Mouse (Mus musculus) neural tube, embryonic 11.5 days (tissue): Measurements from ENCODE around the gene Myl12a. TPM values are rescaled to one million over a fixed set of nuclear protein-coding genes. Genes with fewer than 3 reads are reported as not detected.

Experiments used
- ATAC-seq: fragments of 200-750 bp; cut with Nextera tagmentation; 2 replicates; pipeline ENCODE4 v1.8.0; 2017; ENCODE audit warnings: moderate number of reproducible peaks, mild to moderate bottlenecking, moderate TSS enrichment, moderate library complexity; ENCODE audit not compliant: insufficient read depth, low FRiP score, low TSS enrichment
- DNase-seq: peaks from one replicate; pipeline ENCODE4 v3.0.0-alpha.2; 2015; ENCODE audit warnings: low spot score
- H3K27ac ChIP-seq: fragments of 300-500 bp; sonication (generic); 2 replicates; pipeline ENCODE4 v1.5.1; 2014; ENCODE audit warnings: low read depth, mild to moderate bottlenecking, low read length
- H3K27me3 ChIP-seq: fragments of 300-500 bp; sonication (generic); 2 replicates; pipeline ENCODE4 v1.6.1; 2014; ENCODE audit warnings: mild to moderate bottlenecking, low read length, mixed read lengths; ENCODE audit not compliant: control insufficient read depth, insufficient read depth
- H3K36me3 ChIP-seq: fragments of 300-500 bp; sonication (generic); 2 replicates; pipeline ENCODE4 v1.6.1; 2014; ENCODE audit warnings: mild to moderate bottlenecking, low read length, moderate library complexity, mixed read lengths; ENCODE audit not compliant: control insufficient read depth, insufficient read depth
- H3K4me1 ChIP-seq: fragments of 300-500 bp; sonication (generic); 2 replicates; pipeline ENCODE4 v1.6.1; 2014; ENCODE audit warnings: low read length, mixed read lengths; ENCODE audit not compliant: control insufficient read depth, insufficient read depth
- H3K4me2 ChIP-seq: fragments of 300-500 bp; sonication (generic); 2 replicates; pipeline ENCODE4 v1.6.1; 2014; ENCODE audit warnings: low read depth, mild to moderate bottlenecking, moderate library complexity
- H3K4me3 ChIP-seq: fragments of 300-500 bp; sonication (generic); 2 replicates; pipeline ENCODE4 v1.5.1; 2014; ENCODE audit warnings: low read depth, low read length
- H3K9ac ChIP-seq: fragments of 300-500 bp; sonication (generic); 2 replicates; pipeline ENCODE4 v1.6.1; 2014; ENCODE audit warnings: mild to moderate bottlenecking, low read length
- H3K9me3 ChIP-seq: fragments of 300-500 bp; sonication (generic); 2 replicates; pipeline ENCODE4 v1.6.1; 2016; ENCODE audit warnings: low read length; ENCODE audit not compliant: control insufficient read depth
- whole genome bisulfite sequencing: fragments of 180-500 bp; shearing (Covaris S2); extraction: QIAGEN DNeasy Blood & Tissue Kit; methylation state at CpG from one replicate; pipeline ENCODE4 v1.1.7; 2014; 5-methylcytosine and 5-hydroxymethylcytosine counted together
- polyA plus RNA-seq: library from polyadenylated mRNA; unstranded; fragments of >200 nt; fragmentation: Nextera tagmentation; extraction: Ambion mirVana; gene quantifications from 2 replicates; pipeline ENCODE4 v1.2.1, GENCODE M21; 2014

Gene Myl12a
- polyA plus RNA-seq, 1 experiment from 2014 or later: 411 TPM

DNA sequence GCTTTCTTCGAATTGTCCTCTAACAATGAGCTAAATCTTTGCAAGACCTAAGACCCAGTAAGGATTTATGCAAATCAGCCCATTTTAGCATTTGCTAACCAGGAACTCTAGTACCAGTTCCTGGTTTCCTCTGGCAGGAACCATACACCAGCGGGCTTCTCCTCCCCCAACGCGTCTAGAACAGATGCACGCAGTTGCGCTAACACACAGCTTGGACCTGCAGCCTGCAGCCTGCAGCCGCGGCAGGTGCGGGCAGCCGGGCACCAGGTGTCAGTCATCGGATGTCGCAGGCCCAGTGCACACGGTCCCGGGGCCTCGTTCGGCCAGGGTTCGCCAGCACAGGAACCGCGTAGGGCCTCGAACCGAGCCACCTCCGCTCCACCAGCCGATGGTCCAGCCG is 12.7 kb downstream of the Myl12a start:
- WGBS: 2% methylated on average over 24 of the region's 24 CpGs
- H3K4me1 ChIP-seq: peaks cover 9% of the 10 kb centered on the region
- peak overlapping the region; percentile 92 for H3K9ac ChIP-seq
- DNase-seq: peak; percentile 51
- ATAC-seq: peak; percentile 62; the same call in 1 of the 2 replicates
- no peaks in the 10 kb centered on the region for H3K27me3 ChIP-seq
- H3K36me3 ChIP-seq: peaks cover 2% of the 10 kb centered on the region; the same call in 1 of the 2 replicates
- peak overlapping the region; percentile 72 for H3K4me2 ChIP-seq
- H3K9me3 ChIP-seq: no peaks in the 10 kb centered on the region
- H3K27ac ChIP-seq: peak overlapping the region; percentile 92
- H3K4me3 ChIP-seq: peak overlapping the region; percentile 88

GRCm38 (mm10) chr17:70989430-70989829 is 13.2 kb downstream of the Myl12a start:
- peaks cover 9% of the 10 kb centered on the region for H3K4me1 ChIP-seq
- WGBS: 63% methylated on average over 8 of the region's 8 CpGs
- ATAC-seq (no peak), DNase-seq (no peak)
- H3K4me2 ChIP-seq: peak overlapping the region; percentile 72
- no peak overlapping the region for H3K27ac ChIP-seq
- peak overlapping the region; percentile 92 for H3K9ac ChIP-seq
- no peaks in the 10 kb centered on the region for H3K27me3 ChIP-seq
- H3K9me3 ChIP-seq: no peaks in the 10 kb centered on the region
- no peaks in the 10 kb centered on the region; the same call in 1 of the 2 replicates for H3K36me3 ChIP-seq
- peak overlapping the region; percentile 88 for H3K4me3 ChIP-seq

GRCm38 (mm10) chr17:70988337-70988767 is 14.3 kb downstream of the Myl12a start:
- H3K4me1 ChIP-seq: peaks cover 9% of the 10 kb centered on the region
- DNase-seq (no peak), ATAC-seq (no peak)
- no peaks in the 10 kb centered on the region for H3K27me3 ChIP-seq
- no peaks in the 10 kb centered on the region for H3K9me3 ChIP-seq
- no peak overlapping the region for H3K27ac ChIP-seq
- H3K4me2 ChIP-seq: no peak overlapping the region
- WGBS: 94% methylated on average over 12 of the region's 12 CpGs
- no peak overlapping the region for H3K4me3 ChIP-seq
- no peak overlapping the region for H3K9ac ChIP-seq
- no peaks in the 10 kb centered on the region; the same call in 1 of the 2 replicates for H3K36me3 ChIP-seq

- 94% methylated on average over 15 of the region's 15 CpGs for WGBS
- Histone ChIP-seq H3K27ac (no peak overlapping the region), H3K4me2 (no peak overlapping the region), H3K9ac (no peak overlapping the region), H3K36me3 (no peaks in the 10 kb centered on the region; the same call in 1 of the 2 replicates), H3K4me3 (no peak overlapping the region), H3K4me1 (peaks cover 9% of the 10 kb centered on the region), H3K27me3 (no peaks in the 10 kb centered on the region), H3K9me3 (no peaks in the 10 kb centered on the region)
- no peak for ATAC-seq
- DNase-seq: no peak
These were observed 15.6 kb downstream of the Myl12a start for GRCm38 (mm10) chr17:70986831-70987660.

DNA sequence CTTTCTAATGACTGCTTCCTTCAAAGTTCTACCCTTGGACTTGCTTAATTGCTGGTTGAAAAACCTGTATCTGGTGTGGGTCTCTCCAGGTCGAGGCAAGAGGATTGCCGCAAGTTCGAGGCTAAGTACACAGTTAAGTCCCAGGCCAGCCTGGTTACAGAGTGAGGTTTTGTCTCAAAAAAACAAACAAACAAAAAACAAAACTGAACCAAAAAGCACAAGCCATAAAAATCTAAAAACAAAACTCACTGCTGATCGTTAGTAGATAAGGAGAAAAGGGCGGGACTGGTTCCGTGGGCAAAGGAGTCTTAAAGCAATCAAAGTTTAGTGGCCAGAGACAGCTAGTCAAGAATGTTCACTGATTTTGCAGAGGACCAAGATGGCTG is 16.3 kb downstream of the Myl12a start:
- 94% methylated on average over 6 of the region's 6 CpGs for WGBS

DNA sequence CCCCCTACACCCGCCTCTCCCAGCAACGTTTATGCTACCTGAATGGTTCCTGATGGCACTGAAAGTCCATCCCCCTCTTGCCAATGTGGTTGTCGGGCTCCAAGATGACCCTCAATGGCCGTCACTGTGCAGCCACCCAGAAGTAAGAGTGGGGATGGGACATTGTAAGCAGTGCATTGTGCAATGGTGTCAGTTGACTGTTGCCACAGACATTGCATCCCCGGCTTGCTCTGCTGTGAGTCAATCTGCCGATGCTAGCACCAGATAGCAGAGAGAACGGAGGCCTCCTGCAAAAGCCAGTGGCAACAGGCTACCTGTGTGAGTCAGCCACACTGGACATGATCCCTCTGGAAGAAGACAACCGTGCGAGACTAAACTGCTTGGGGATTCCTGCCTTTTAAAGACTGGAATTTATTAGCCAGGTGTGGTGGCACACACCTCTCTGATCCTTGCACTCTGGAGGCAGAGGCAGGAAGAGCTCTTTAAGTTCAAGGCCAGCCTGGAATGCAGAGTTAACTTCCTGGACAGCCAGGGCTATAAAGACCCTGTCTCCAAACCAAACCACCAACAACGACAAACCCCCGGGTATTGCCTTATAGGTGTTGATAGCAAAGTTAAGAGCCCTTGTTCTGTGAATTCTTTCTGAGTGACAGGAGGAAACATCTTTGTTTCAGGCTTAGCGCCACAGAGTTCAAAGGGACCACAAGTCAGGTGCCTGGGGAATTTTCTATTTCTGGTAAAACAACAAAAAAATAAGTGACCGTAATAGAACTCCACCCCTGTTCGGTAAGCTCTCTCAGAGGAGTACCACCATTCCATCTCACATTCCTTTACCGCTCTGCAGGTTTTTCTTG is 16.9 kb downstream of the Myl12a start:
- Histone ChIP-seq H3K36me3 (no peaks in the 10 kb centered on the region; the same call in 1 of the 2 replicates), H3K27me3 (no peaks in the 10 kb centered on the region), H3K4me1 (peaks cover 5% of the 10 kb centered on the region), H3K9me3 (no peaks in the 10 kb centered on the region), H3K4me2 (no peak overlapping the region), H3K9ac (no peak overlapping the region), H3K4me3 (no peak overlapping the region), H3K27ac (no peak overlapping the region)
- 91% methylated on average over 15 of the region's 15 CpGs for WGBS
- no peak for ATAC-seq
- DNase-seq: no peak

More for the DNA sequence above, 16.3 kb downstream of the Myl12a start:
- DNase-seq (no peak), ATAC-seq (no peak)
- no peaks in the 10 kb centered on the region for H3K9me3 ChIP-seq
- no peaks in the 10 kb centered on the region for H3K27me3 ChIP-seq
- no peak overlapping the region for H3K4me2 ChIP-seq
- H3K36me3 ChIP-seq: no peaks in the 10 kb centered on the region; the same call in 1 of the 2 replicates
- no peak overlapping the region for H3K27ac ChIP-seq
- no peak overlapping the region for H3K4me3 ChIP-seq
- H3K9ac ChIP-seq: no peak overlapping the region
- H3K4me1 ChIP-seq: peaks cover 7% of the 10 kb centered on the region

- H3K27me3 ChIP-seq: no peaks in the 10 kb centered on the region
- no peak overlapping the region for H3K9ac ChIP-seq
- no peak overlapping the region for H3K27ac ChIP-seq
- ATAC-seq (no peak), DNase-seq (no peak)
- no peaks in the 10 kb centered on the region for H3K9me3 ChIP-seq
- H3K4me3 ChIP-seq: no peak overlapping the region
- H3K36me3 ChIP-seq: peaks cover 4% of the 10 kb centered on the region; the same call in 1 of the 2 replicates
- H3K4me1 ChIP-seq: no peaks in the 10 kb centered on the region
- 91% methylated on average over 20 of the region's 20 CpGs for WGBS
- no peak overlapping the region for H3K4me2 ChIP-seq
These were observed 23.1 kb downstream of the Myl12a start for GRCm38 (mm10) chr17:70979345-70980223.

- peaks cover 4% of the 10 kb centered on the region; the same call in 1 of the 2 replicates for H3K36me3 ChIP-seq
- no peak for ATAC-seq
- H3K27ac ChIP-seq: no peak overlapping the region
- no peak overlapping the region for H3K4me3 ChIP-seq
- H3K4me1 ChIP-seq: no peaks in the 10 kb centered on the region
- H3K9ac ChIP-seq: no peak overlapping the region
- H3K27me3 ChIP-seq: no peaks in the 10 kb centered on the region
- no peak overlapping the region for H3K4me2 ChIP-seq
- no peaks in the 10 kb centered on the region for H3K9me3 ChIP-seq
- WGBS: 89% methylated on average over 6 of the region's 6 CpGs
- no peak for DNase-seq
These were observed 24.9 kb downstream of the Myl12a start for GRCm38 (mm10) chr17:70977799-70978198.
